Mouse (Mus musculus) adrenal gland, adult 8-10 months (tissue): Measurements from ENCODE around the gene AA467197. TPM values are rescaled to one million over a fixed set of nuclear protein-coding genes. Genes with fewer than 3 reads are reported as not detected.

Experiments
- DNase-seq: peaks from one replicate; pipeline ENCODE4 v3.0.0; 2022
- microRNA-seq, 2 experiments: library from miRNA; unstranded; fragments of <30 nt; microRNA quantifications; one replicate each; pipeline ENCODE4 v1.2.0; 2022
- total RNA-seq, 4 experiments: library from RNA; stranded (reverse); gene quantifications; 2 replicates each; pipeline ENCODE4 v1.2.4; 2022

Gene AA467197
- total RNA-seq, 4 experiments from 2014 or later, result 1.2 to 5.6 (median 1.9) TPM

DNA sequence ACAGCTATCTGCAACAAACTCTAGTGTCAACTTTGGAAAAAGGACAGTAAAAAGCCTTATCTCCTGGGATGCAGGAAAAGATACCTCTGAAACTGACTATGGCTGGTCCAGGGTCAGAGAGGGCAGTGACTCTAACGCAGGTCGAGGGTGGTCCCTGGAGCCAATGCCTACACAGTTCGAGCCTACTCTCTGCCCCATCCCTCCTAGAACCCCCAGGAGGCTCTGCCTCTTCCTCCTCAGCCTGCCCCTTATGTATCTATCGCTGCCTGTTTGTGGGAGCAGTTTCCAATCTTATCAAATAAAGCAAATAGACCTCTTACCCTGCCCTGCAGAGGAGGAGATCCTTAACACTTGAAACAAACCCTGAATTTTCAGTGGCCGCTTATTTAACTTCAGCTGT, 1.9 kb downstream of the AA467197 start:
- DNase-seq, result no peak

DNA sequence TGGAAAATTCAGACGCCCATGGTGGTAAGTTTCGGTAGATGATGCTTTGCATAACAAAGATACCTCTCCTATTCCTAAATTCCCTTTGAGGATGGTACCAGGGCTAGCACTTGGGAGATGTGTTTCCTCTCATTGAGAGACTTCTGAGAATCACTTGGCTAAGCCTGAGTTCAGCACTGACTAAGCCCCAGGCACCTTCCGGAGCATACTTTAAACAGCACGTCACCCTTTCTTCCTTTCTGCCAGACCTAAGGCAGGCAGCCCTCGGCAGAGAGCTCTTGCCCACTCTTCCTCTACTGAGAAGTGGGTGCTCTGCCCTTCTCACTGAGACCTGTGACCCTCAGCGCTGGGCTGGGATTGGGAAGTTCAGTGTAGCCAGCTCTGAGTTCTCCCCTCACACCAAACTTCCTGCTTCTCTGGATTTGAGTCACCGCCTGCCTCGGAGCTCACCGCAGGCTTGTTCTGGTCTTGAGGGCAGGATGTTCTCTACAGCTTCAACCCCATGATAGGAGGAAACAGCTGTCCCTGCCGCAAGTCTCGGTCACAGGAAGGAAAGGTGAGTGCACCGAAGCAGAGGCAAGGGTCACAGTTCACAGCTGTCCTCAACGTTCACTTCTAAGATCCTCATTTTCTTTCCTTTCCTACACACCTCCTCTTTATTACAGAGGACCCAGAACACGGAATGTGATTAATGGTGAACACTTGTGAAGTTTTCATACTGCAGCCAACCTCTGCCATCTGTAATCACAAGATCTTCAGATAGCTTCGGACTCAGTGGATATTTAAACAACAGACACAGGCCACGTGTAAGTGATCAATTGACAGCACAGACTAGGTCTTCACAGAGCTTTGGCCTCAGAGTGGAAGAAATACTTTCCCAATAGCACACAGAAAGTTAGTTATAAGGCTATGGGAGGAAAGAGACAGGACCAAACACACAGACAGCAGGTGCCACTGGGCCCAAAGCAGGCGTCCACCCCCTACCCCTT, 15.6 kb downstream of the AA467197 start:
- DNase-seq, result no peak

DNA sequence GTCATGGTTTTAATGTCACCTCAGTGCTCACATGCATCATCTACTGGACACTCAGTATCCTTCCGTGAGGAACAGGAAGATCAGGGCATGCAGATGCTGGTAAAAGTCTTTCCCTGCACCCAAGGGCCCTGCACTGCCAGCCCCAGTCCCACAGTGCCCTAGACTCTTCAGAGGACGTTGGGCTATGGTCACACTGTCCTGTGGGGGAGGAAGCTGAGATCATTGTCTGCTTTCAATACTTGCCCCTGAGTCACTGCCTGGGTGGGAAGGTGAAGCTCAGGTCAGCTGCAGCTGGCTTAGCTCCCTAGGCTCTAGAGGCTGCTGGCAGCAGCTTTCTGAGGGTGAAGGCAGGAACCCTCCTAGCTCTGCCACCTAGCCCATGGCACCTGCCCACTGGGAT, 19.3 kb downstream of the AA467197 start:
- DNase-seq, result no peak

DNA sequence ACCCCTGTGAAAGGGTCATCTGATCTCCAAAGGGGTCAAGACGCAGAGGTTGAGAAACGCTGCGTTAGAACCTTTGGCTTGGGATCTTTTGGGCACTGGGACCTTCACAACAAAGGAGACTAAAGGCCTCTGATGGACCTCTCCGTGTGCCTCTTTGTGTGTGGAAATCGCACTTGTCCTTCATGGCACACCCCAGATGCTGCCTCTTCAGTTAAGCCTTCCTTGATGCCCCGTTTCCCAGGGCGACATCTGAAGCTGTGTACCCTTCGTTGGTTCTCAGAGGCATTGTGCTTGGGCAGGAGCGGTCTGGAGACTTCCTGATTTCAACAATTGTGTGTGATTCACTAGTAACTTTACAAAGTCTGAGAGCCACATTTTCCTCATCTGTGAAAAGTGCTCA, 20.0 kb downstream of the AA467197 start:
- DNase-seq, result no peak

DNA sequence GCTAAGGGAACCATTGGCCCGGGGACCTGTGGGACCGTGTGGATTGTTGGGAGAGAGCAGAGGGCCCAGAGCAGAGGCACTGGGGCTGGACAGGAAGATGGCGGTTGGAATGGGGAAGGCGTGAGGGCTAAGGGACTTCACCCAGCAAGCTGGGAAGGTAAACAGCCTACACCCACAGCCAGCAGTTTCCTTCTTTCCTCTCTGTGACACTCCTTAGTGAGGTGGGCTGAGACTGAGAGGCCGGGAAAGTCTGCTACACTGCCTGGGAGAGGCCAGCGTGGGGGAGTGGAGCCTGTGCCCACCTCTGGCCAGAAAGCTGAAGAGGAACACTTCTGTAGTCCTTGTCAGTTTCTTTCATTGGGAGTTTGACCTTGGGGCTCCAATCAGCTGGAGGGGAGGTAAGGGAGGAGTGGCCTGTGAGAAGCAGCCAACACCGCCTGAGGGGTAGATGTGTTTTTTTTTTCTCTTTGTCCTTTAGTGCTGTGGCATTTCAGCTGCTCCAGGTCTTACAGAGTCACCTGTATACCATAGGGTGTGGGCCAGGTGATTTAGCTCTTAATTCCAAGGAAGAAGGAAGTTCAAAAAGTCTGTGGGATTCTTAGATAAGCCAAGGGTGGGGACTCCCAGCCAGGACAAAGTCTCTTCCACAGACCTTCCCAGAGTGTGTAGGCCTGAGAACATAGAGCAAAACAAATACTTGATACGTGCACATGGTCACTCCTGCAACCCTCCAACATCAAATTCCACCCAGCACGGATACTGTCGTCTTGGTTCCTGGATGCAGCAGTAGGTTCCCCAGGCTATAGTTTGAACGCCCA, 21.1 kb downstream of the AA467197 start:
- DNase-seq, result no peak

DNA sequence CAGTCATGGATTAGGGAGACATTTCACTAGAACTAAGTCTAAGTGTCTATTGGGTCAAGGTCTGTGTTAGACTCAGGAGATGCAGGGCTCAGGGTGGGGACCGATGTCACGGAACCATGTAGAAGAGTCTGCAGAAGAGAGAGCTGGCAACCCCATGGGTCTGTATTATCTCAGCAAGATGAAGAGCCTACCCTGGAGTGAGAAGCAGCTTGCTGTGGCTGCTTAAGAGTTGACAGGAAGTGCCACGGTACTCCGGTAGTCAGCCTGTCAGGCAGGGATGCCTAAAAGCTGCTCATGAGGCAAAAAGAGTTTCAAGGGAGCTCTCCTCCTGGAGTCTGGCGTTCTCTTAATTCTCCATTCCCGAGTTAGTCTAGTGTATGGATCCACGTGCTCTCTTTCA, 23.0 kb downstream of the AA467197 start:
- no peak for DNase-seq

DNA sequence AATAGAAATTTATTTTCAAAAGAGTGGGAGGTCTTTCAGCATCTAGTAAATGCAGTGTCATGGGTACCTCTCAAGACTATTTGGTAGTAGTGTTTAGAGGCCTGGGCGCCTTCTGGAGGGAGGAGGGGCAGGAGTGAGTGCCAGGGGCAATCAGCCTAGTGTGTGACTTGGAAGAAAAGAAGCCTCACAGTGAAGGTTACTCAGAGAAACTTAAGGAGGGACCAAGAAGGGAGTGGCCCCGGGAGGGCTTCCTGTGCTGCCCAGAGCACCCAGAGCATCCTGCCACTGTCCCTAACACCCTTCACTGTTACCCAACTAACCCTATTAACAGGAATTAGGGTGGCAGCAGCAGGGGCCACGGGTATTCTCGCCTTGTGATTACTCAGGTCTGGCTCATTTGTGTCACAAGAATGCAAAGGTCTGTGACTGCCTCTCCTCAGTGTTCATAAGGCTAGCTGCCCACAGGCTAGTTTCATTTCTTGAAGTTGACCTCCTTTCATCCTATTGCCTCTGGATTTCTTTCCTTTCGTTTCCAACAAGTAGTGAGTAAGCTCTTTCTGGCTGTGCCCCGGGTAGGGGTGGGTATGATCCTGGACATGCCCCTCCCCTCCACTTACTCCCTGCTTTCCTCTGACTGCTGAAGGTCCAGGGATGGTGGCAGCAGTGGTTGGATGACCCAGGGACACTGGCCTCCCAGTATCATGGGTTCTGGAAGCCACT, 28.6 kb downstream of the AA467197 start:
- DNase-seq, result no peak

DNA sequence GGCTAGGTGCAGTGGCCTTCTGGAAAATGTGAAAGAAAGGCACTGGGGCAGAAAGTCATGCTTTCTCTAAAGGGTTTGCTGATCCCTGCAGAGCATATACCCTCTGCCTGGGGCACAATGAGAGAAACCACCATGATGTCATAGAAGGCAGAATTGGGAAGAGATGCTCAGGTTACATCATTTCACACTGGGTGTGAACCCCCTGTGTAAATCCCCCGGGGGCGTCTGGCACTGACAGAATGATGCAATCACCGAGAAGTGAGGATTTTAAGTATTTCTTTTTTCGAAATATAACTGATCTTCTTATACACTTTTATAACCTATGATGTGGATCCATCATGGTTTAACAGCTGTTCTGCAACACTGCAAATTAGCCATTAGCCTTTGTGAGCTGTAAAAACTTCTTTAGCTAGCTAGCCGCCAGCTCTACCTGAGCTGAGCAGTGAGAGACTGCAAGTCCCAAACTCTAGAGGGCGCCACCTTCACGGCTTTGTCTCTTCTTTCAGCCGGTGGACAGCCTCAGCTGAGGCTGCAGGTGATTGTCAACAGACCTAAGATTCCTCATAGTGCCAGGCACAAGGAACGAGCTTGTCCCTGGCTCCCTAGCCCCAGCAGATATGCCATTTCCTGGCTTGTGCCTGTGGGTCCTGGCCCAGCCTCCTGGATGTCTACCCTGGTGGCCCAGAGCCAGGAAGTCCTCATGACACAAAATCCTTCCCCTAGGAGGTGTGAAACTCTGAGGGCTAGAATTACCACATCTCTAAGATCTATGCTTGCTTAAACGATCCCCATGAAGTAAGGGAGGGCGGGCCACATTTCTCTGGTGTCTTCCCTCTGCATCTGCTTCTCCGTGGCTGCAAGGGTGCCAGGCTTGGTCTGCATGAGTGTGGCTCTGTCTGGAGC, 29.4 kb downstream of the AA467197 start:
- no peak for DNase-seq

DNA sequence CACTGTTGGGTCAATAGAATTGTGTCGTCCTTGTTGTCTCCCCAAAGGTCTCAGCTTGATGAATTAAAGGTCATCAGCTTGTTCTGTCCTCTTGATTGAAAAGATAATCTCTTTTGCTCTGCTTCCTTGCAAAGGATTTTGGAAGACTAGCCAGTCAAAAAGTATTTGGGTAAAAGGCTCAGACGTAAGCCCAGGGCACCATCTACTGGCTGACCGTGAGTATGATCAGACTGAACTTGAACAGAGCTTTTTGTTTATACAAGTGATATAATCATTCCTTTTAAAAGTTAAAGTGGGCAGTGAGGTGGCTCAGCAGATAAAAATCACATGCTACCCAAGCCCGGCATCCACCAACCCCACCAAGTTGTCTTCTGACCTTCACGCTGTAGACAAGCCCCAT, 31.1 kb downstream of the AA467197 start:
- DNase-seq, result peak; percentile 30

DNA sequence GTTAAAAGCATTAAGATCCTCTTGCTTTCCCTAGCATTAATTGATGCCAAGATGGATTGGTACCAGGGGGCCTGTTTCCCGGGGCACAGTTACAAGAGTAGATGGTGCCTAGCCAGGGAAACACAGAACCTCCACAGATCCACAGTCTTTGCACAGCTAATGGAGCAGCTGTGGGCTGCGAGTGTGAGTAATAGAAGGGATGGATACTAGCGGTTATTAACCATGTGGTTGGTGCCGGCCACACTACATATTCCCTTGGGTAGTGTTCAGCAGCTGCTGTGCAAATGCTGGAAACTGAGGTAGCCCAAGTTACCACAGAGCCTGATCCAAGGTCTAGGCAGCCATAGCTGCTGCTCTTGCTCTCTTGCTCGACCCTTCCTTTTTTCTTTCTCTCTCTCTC, 34.9 kb downstream of the AA467197 start:
- no peak for DNase-seq

DNA sequence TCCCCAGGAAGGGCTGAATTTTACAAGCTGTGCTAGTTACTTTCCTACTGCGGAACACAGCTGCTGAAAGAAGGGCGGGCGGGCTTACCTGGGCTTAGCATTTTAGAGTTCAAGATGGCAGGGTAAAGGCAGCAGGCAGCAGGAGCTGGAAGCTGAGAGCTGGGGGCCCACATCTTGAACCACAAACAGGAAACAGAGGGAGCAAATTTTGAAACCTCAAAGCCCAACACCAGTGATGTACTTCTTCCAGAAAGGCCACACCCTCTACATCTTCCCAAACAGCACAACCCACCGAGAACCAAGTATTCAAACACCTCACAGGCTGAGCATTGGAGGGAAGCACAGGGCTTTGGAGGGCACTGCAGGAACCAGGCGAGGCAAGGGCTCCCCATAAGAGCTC, 36.1 kb downstream of the AA467197 start:
- DNase-seq, result no peak

DNA sequence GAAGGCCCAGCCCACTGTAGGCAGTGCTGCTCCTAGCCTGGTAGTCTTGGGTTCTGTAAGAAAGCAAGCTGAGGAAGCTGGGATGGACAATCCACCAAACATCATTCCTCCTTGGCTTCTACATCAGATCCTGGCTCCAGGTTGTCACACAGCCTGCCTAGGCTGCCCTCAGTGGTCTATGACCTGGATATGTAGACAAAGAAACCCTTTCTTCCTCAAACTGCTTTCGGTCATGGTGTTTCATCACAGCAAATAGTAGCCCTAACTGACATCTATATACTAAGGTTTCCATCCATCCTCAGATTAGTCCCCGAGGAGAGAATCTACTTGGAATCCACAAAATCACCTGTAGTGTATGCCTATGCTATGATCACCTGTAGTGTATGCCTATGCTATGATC, 38.3 kb downstream of the AA467197 start:
- DNase-seq, result no peak

DNA sequence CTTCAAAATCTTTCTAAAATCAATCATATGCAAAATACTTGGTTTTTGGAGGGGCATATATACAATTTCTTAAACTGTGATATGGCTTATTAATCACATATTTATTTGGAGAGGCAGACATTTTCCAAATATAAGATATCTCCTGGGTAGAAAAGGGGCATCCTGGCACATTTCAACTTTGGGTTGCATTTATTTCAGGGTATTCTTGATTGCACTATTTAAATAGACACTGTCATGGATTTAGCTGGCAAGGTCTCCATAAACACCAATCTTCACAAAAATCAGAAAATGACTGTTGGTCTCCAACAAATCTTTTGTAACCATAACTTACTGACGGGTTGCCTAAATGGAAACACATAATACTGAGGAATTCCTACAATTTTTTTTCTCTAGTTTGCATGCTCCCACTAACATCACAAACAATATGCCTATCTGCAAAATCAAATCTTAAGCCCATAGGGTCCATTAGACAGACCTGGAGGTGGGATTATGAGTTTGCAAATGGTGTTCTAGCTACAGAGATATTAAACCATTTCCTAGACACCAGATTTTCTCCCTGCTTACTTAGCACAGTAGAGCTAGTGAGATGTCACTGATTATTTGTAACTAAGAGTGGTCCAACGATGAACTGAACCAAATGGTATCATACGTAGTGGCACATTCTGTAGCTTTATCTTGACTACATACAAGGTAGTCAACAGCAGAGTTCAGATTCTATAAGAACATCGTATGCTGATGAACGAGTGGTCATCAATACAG, 44.8 kb downstream of the AA467197 start:
- no peak for DNase-seq

DNA sequence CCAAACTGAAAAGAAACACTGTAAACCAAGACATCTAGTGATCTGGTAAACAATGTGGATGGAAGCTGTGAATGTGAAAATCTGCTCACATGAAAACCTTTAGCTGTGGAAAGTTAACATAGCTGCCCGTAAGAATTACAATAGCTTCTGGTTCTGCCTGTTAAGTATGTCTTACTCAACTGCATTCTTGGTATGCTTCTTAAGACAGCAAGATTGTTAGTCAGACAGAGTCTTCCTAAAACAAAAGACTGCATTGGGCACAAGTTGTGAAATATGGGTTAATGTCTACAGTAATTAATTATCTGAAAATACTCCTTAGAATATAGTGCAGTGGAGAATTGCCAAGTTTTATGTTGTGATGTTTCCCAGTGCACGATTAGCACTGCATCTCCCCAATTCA, 45.7 kb downstream of the AA467197 start:
- no peak for DNase-seq

DNA sequence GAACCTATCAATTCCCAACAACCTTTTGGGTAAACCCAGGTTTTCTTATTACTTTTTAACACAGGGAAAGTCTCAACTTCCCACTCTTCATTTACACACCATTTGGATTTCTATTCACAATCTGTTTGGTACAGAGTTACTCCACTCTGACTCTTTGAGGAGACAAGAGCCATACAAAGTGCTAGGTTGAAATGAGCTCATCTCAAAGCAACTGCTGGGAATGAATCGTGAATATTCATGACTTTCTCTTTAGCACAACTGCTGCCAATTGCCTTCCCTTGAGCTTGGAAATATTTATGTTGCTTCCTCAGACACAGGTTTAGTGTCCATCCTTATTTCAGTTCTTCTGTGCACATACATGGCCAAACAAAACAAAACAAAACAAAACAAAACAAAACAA, 46.9 kb downstream of the AA467197 start:
- DNase-seq, result no peak

DNA sequence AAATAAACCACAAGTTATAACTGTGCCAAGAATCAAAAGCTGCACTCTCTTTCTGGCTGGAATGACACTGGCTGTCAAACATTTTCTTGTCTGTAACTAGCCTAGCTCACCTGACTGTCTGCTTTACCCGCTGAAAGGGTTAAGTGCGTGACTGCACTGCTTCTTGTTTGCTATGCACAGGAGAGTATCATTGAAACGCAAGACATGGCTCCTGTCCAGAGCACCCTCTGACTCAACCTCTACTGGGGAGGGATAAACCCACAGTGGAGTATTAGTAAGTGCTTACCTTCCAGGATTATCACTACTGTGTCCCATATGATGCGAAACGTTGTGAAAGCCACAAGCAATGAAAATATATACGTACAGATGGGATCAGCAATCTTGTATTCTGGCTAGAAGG, 49.9 kb downstream of the AA467197 start:
- no peak for DNase-seq

Small RNAs within 50 kb of the gene (microRNA-seq; reads per million reads assigned to microRNA genes)
- gene Mir147, result 2.5 to 15.2 reads per million in 2 experiments

Other genes starting within 250 kb of the AA467197 start
- gene Slc28a2, start 210.5 kb upstream of the AA467197 start, total RNA-seq, result 1 to 10 TPM in 3 of 4 experiments, under 1 TPM in 1; 0.84 to 4.8 (median 2.1) TPM
- under 1 TPM in 2 of 4 experiments, not detected in 2; 0.15 to 0.17 TPM for gene Gm14085, start 152.0 kb upstream of the AA467197 start, total RNA-seq
- 10 to 100 TPM in 1 of 4 experiments, 1 to 10 TPM in 3; 5.3 to 10.8 (median 7.5) TPM for gene Gatm, start 25.7 kb upstream of the AA467197 start, total RNA-seq
- 10 to 100 TPM; 30.6 to 35.3 (median 33.9) TPM for gene Slc30a4, start 65.7 kb downstream of the AA467197 start, total RNA-seq
- 10 to 100 TPM; 30.2 to 38.8 (median 32.1) TPM for gene Bloc1s6, start 101.5 kb downstream of the AA467197 start, total RNA-seq
- 10 to 100 TPM; 77.7 to 98.6 (median 87.0) TPM for gene Sqor, start 128.3 kb downstream of the AA467197 start, total RNA-seq